Mouse (Mus musculus): ENCODE data around the gene Nemp2.

DNA sequence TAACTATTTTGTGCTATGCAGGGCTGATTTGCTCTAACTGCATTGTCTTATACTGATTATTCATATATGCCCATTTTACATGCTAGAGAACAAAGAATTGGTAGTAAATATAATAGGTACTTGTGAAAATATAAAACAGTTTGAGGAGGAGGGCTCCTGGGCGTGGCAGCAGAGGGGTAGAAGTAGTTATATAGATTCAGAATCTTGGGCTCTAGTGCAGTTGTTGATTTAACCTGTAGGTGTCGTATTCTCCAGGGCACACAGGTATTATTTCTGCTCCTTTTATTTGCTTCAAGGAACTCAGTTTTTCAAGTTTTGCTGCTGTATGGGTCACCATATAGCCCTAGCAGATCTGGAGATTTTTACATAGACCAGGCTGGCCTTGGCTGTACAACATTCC is 1.1 kb downstream of the Nemp2 start:
- TF ChIP-seq POLR2A (IDR thresholded peaks at IDR 0.05; ENCODE audit: extremely low read depth, insufficient read depth, low read length), result no peak
- TF ChIP-seq CTCF (IDR thresholded peaks at IDR 0.05; ENCODE audit: low read depth, low read length), result no peak

Measured in liver, adult 2 months (tissue).